Mouse (Mus musculus) T-helper 17 cell (primary cell): ENCODE measurements around the gene Flnb.

Experiments
- in situ Hi-C, 2 experiments: fragments of 300-600 bp; cut with MboI, MseI; formaldehyde crosslinking; loops; 1 replicate in 1 of 2; 2 replicates in 1 of 2; pipeline ENCODE4 v1.15.1; 2025; ENCODE audit warnings: high pct_unique_total_duplicates in 2 of 2

The Flnb gene

GRCm38 (mm10) chr14:7989961-7990360 is 172.2 kb downstream of the Flnb start:
- in situ Hi-C loops, result loop anchor here in 1 of 2 experiments (5.0 kb wide), 1 partner anchor 173 kb away; the partner anchor contains the start of gene Flnb

- in situ Hi-C loops, result loop anchor here in 1 of 2 experiments (5.0 kb wide), 1 partner anchor 174 kb away; the partner anchor contains the start of gene Flnb
These were observed 173.5 kb downstream of the Flnb start for GRCm38 (mm10) chr14:7991108-7991776.

- in situ Hi-C loops, result loop anchor here in 1 of 2 experiments (5.0 kb wide), 1 partner anchor 175 kb away; the partner anchor contains the start of gene Flnb
These were observed 174.4 kb downstream of the Flnb start for GRCm38 (mm10) chr14:7992158-7992557.

- in situ Hi-C loops, result loop anchor here in 1 of 2 experiments (5.0 kb wide), 1 partner anchor 177 kb away; the partner anchor contains the start of gene Flnb
These were observed 176.6 kb downstream of the Flnb start, which contains the start of gene Dnase1l3 for GRCm38 (mm10) chr14:7994271-7994767. Gene Dnase1l3, minus strand, starts transcription at chr14:7994573.

- in situ Hi-C loops, result loop anchor here (5.0 kb wide), 2 partner anchors 35 to 50 kb away; no protein-coding TSS in a partner anchor
These were observed 179.5 kb downstream of the Flnb start for GRCm38 (mm10) chr14:7997255-7997696.

GRCm38 (mm10) chr14:7999030-7999429 is 181.3 kb downstream of the Flnb start:
- in situ Hi-C loops, result loop anchor here (5.0 kb wide), 2 partner anchors 37 to 48 kb away; no protein-coding TSS in a partner anchor

- in situ Hi-C loops, result loop anchor here (5.0 kb wide), 2 partner anchors 37 to 48 kb away; no protein-coding TSS in a partner anchor
These were observed 181.7 kb downstream of the Flnb start for GRCm38 (mm10) chr14:7999435-7999834.

- in situ Hi-C loops, result loop anchor here in 1 of 2 experiments (5.0 kb wide), 1 partner anchor 42 kb away; no protein-coding TSS in a partner anchor
These were observed 182.5 kb downstream of the Flnb start for GRCm38 (mm10) chr14:8000247-8000646.
